Mouse (Mus musculus) Patski (cell line): ENCODE measurements around the gene Hes3. TPM values are rescaled to one million over a fixed set of nuclear protein-coding genes. Genes with fewer than 3 reads are reported as not detected.
A peak's percentile ranks its signal among the peaks of the same experiment; 100 is the strongest.

Source experiments
- ATAC-seq: fragments of 100-300 bp; one replicate; pipeline ENCODE4 v1.8.0; 2021
- CTCF ChIA-PET: fragments of 350-600 bp; sonication (Branson Sonifier 250); formaldehyde crosslinking; loops from one replicate; lab custom pipeline; 2022; ENCODE audit warnings: inconsistent platforms; lab: Charles Lee
- POLR2A ChIA-PET: fragments of 350-600 bp; sonication (Branson Sonifier 250); formaldehyde crosslinking; loops from one replicate; lab custom pipeline; 2022; ENCODE audit warnings: antibody characterized with exemption, inconsistent platforms; lab: Charles Lee
- DNase-seq: peaks from one replicate; pipeline ENCODE4 v3.0.0-alpha.2; 2011; ENCODE audit warnings: low read depth, low spot score
- H3K27me3 ChIP-seq: fragments of 371-371 bp; one replicate; pipeline ENCODE4 v1.5.1; 2021
- CTCF ChIP-seq: fragments of 100-300 bp; IDR thresholded peaks from one replicate; pipeline ENCODE4 v1.5.1; 2021
- in situ Hi-C: fragments of 300-500 bp; cut with MboI; formaldehyde crosslinking; loops from 3 replicates; pipeline ENCODE4 v1.11.1; 2018; ENCODE audit warnings: low pct_unique_long_range_greater_than_20kb, mixed read lengths
- polyA plus RNA-seq: library from polyadenylated mRNA; unstranded; gene quantifications from one replicate; pipeline ENCODE4 v1.2.3, GENCODE M21; 2021

Gene Hes3
- polyA plus RNA-seq, 1 experiment from 2014 or later = 0.12 TPM

DNA sequence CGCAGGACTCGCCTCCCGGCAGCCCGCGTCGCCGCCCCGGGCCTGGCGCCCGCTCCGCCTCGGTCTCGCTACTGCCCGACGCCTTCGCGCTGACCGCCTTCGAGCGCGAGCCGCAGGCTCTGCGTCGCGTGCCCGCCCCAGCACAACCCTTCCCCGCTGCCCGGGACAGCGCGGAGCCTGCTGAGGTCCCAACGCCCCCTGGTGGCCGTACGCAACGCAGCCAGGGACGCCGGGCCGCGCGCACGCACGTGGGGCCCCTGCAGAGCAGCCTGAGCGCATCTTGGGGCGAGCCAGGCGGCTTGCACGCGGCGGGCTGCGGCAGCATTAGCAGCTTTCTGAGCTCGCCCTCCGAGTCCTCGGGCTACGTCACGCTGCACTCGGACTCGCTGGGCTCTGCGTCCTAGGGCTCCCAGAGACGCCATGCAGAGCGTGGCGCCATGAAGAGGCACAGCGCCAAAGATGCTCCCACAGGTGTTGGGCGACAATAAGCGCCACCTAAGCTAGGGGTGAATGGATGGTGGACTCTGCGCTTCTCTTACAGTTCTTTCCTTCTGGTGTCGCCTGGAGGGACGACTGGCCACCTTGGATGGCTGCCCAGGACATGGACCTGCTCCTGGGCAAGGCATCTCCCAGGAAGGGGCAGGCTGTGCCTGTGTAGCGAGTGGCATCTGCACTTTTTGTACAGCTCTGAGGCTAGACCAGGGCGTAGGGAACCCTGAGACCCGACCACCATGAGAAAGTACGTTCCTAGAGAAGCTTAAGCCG, 8.1 kb downstream of the Hes3 start:
- no peaks in the 10 kb centered on the region for H3K27me3 ChIP-seq
- DNase-seq (no peak), ATAC-seq (no peak)
- TF ChIP-seq CTCF = no peak
- in situ Hi-C loops = no loop called here
- POLR2A ChIA-PET = no interaction called here
- CTCF ChIA-PET = interaction anchor here (0.8 to 2.3 kb wide), 3 partner anchors 11 to 152 kb away, joined by 3 to 10 read pairs (median 3); no protein-coding TSS in a partner anchor

DNA sequence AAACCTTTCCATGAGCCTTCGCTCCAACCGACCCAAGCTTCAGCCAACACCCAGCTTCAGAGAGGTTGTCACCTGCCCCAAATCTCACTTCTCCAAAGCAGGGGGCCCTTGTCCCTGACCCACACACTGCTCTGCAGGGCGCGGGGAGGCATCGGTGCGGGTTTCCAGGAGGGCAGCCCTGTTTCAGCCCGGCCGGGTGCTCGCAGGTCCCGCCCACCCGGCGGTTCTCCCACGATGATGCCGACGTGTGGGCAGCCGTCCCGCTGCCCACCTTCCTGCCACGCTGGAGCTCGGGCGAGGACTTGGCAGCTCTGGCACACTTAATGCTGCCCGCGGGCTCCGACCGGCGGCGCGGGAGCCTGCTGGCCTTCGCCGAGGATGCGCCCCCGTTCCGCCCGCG, 8.7 kb downstream of the Hes3 start:
- in situ Hi-C loops = no loop called here
- CTCF ChIA-PET = interaction anchor here (1.1 kb wide), 1 partner anchor 153 kb away, joined by 3 read pairs; no protein-coding TSS in a partner anchor
- DNase-seq = no peak
- H3K27me3 ChIP-seq = no peaks in the 10 kb centered on the region
- POLR2A ChIA-PET = no interaction called here
- no peak for TF ChIP-seq CTCF
- no peak for ATAC-seq

- no peak for DNase-seq
- TF ChIP-seq CTCF = no peak
- H3K27me3 ChIP-seq = no peaks in the 10 kb centered on the region
These were observed 9.9 kb downstream of the Hes3 start for GRCm38 (mm10) chr4:152281601-152282000.

DNA sequence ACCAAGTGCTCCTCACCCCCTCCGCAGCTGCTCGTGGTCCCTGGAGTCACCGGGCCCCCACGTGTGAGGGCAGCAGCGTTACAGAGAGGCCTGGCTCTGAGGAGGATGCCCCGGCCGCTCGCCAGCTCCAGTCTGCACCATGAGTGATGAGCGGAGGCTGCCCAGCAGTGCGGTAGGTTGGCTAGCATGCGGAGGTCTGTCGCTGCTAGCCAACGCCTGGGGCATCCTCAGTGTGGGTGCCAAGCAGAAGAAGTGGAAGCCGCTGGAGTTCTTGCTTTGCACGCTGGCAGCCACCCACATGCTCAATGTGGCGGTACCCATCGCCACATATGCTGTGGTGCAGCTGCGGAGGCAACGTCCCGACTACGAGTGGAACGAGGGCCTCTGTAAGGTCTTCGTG, 12.5 kb downstream of the Hes3 start:
- no peaks in the 10 kb centered on the region for H3K27me3 ChIP-seq
- no peak for DNase-seq
- in situ Hi-C loops = no loop called here

More at GRCm38 (mm10) chr4:152281601-152282000, 9.9 kb downstream of the Hes3 start:
- ATAC-seq = no peak
- in situ Hi-C loops = no loop called here
- POLR2A ChIA-PET = interaction anchor here (0.7 kb wide), 1 partner anchor 11 kb away, joined by 4 read pairs; no protein-coding TSS in a partner anchor
- CTCF ChIA-PET = interaction anchor here (0.7 to 1.2 kb wide), 2 partner anchors 60 to 68 kb away, joined by 3 to 4 read pairs; no protein-coding TSS in a partner anchor

GRCm38 (mm10) chr4:152277916-152278315, 13.5 kb downstream of the Hes3 start:
- no peak for DNase-seq
- ChIA-PET POLR2A (no interaction called here), CTCF (no interaction called here)
- no peak for ATAC-seq
- TF ChIP-seq CTCF = no peak
- in situ Hi-C loops = no loop called here
- no peaks in the 10 kb centered on the region for H3K27me3 ChIP-seq

More for the DNA sequence above, 12.5 kb downstream of the Hes3 start:
- TF ChIP-seq CTCF = no peak
- ChIA-PET CTCF (no interaction called here), POLR2A (interaction anchor here (0.6 kb wide), 1 partner anchor 76 kb away, joined by 4 read pairs; no protein-coding TSS in a partner anchor)
- ATAC-seq = no peak

DNA sequence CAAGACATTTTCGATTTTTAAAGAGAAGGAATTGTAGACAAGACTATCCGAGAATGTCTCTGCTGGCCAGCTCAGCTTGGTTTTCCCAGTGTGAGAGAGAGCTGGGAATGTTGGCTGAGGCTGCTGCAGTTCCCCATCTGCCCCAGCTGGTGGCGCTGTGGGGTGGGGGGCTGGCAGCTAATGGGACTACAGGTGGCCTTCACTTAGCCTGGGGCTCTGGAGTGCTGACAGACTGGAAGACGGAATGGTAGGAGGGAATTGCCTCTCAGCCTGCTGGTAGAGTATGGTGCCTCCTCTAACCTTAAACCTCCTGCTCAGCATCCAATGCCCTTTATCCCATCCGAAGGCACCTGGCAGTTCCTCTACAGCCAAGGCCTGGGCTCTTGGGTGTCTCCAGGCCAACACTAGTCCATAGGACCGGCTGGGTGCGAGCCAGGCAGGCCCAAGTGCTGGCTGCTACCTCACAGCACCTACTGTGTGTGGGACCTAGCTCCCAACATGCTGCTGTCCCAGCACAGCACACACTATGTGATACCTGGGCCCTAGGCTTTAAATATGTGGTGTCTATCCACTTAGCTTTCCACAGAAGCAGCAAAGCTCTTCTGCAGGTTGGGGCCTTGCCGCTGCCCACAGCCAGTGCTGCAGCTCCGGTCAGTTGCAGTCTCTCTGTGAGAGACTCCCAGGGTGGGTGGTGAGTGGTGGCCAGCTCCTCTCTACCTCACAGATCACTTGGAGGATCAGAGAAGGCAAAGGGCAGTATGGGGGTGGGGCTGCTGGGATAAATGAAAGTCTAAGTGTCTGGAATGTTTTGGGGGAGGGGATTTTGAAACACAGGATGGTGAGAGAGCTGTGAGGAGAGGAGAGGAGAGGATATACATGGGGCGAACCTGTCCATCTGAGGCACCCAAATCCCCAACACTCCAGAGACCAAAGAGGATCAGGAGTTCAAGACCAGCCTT, 14.8 kb downstream of the Hes3 start:
- no peak for ATAC-seq
- no peaks in the 10 kb centered on the region for H3K27me3 ChIP-seq
- ChIA-PET CTCF (interaction anchor here (0.9 to 2.3 kb wide), 5 partner anchors 9 to 155 kb away, joined by 3 to 6 read pairs (median 4); no protein-coding TSS in a partner anchor), POLR2A (interaction anchor here (1.5 kb wide), 1 partner anchor 10 kb away, joined by 3 read pairs; no protein-coding TSS in a partner anchor)
- no peak for TF ChIP-seq CTCF
- in situ Hi-C loops = no loop called here
- no peak for DNase-seq

DNA sequence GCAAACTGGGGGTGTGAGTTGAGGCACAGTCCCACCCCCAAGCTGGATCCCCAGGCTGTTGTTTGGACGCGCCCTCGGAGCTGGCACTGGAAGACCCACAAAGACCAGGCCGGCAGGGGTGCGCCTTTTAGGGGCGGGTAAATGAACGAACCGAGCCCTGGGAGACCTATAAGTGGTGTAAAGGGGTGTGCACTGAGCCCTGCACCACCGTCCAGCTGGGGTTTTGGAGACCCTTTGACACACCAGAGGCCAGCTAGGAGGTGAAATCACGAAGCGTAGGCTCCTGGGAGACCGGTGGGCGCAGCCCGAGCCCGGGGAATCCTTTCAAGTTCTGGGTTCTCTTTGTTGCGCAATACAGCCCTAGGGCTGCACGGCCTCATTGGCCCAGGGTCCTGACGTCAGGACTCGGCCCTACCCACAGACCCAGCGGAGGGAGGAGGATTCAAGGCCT, 16.8 kb downstream of the Hes3 start:
- DNase-seq (no peak), ATAC-seq (peak; percentile 13)
- no peaks in the 10 kb centered on the region for H3K27me3 ChIP-seq
- in situ Hi-C loops = loop anchor here (5.0 kb wide), 1 partner anchor 62 kb away; no protein-coding TSS in a partner anchor
- no peak for TF ChIP-seq CTCF
- POLR2A ChIA-PET = interaction anchor here (0.8 kb wide), 1 partner anchor 165 kb away, joined by 3 read pairs; no protein-coding TSS in a partner anchor
- CTCF ChIA-PET = no interaction called here

DNA sequence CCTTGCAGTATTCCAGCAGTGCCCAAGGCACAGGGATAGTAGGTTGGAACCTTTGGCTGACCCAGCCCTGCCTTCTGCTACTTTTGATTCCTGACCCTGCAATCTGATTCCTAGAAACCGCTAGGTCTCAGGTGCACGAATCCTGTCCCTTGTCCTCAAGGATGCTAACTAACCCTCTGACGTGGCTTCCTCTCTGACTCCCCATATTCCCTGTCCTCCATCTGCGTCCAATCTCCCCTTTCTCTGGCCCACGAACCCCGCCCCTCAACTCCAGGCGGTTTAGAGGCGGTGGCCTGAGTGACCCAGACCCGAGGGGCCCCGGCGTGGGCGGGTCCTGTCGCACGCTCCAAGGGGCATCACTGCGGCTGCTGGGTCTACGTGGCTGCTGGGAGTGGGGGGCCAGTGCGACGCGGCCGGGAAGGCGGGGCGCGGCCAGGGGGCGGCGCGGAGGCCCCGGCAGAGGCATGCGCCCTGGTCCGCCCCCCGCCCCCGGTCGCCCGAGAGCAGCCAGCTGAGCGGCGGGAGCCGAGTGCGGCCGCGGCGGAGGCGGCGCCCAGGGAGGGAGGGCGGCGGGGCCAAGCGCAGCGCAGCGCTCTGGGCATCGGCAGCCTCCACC, 17.7 kb downstream of the Hes3 start, which contains the start of gene Gpr153:
TSS of gene Gpr153 (plus strand) at position 612 of the 616 bp plus-strand sequence.
- no peaks in the 10 kb centered on the region for H3K27me3 ChIP-seq
- in situ Hi-C loops = loop anchor here (5.0 kb wide), 1 partner anchor 61 kb away; no protein-coding TSS in a partner anchor
- DNase-seq = no peak
- ChIA-PET CTCF (interaction anchor here (0.7 to 2.1 kb wide), 4 partner anchors 9 to 61 kb away, joined by 3 to 11 read pairs (median 6); no protein-coding TSS in a partner anchor), POLR2A (interaction anchor here (1.3 kb wide), 1 partner anchor 16 kb away, joined by 3 read pairs; no protein-coding TSS in a partner anchor)
- peak; percentile 22 for ATAC-seq
- no peak for TF ChIP-seq CTCF

GRCm38 (mm10) chr4:152273191-152273590, 18.3 kb downstream of the Hes3 start:
- ATAC-seq (no peak), DNase-seq (no peak)
- CTCF ChIA-PET = interaction anchor here (0.7 to 2.1 kb wide), 6 partner anchors 9 to 66 kb away, joined by 3 to 11 read pairs (median 4); no protein-coding TSS in a partner anchor
- no peaks in the 10 kb centered on the region for H3K27me3 ChIP-seq
- in situ Hi-C loops = loop anchor here (5.0 kb wide), 1 partner anchor 61 kb away; no protein-coding TSS in a partner anchor
- TF ChIP-seq CTCF = no peak
- POLR2A ChIA-PET = interaction anchor here (1.3 kb wide), 2 partner anchors 16 to 60 kb away, joined by 3 read pairs; no protein-coding TSS in a partner anchor
